Mouse (Mus musculus) lung, adult 2 months (tissue): ENCODE measurements around the gene Tesmin.

Source experiments
- CTCF ChIP-seq: fragments of 200-500 bp; IDR thresholded peaks from 2 replicates; pipeline ENCODE4 v1.5.1; 2011; ENCODE audit warnings: mild to moderate bottlenecking, low read length, control low read depth; ENCODE audit not compliant: insufficient read depth
- POLR2A ChIP-seq: fragments of 200-500 bp; IDR thresholded peaks from 2 replicates; pipeline ENCODE4 v1.6.1; 2011; ENCODE audit warnings: low read depth, mild to moderate bottlenecking, control low read depth, low read length, borderline replicate concordance; ENCODE audit errors: extremely low read depth

DNA sequence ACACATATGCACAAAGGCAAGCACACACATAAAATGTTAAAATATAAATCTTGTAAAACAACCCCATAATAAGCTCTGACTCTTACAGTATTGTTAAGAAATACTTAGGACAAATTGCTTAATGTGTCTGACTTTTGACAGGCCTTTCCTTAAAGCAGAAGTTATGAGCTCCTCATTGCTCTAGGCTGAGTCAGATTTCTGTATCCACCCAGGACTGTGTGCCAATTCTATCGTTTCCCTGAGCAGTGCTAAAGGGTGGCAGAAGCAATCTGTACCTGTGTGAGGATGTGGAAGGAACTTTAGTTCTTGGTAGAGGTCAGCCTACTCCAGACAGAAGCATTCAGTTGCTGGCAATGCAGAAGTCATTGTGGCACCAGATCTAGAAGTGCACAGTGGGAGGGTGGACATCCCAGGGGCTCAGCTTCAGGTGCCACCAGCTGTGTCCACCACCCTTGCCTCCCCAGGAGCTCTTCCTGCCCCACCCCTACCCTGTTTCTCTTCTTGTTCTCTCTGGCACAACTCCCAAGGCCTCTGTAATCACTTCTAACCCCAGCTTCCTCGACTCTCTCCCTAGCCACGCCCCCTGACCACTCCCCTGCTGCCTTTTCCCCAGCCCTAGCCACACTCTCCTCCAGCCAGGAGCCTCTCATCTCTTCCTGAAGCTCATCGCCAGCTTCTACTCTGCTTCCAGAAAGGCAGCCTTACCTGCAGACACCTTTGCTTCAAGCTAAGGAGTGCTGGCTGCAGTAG, 11.5 kb upstream of the Tesmin start:
- no peak for TF ChIP-seq CTCF
- TF ChIP-seq POLR2A, result no peak
